ENCODE assay signal across 17 mouse cellular contexts in the genomic region with DNA sequence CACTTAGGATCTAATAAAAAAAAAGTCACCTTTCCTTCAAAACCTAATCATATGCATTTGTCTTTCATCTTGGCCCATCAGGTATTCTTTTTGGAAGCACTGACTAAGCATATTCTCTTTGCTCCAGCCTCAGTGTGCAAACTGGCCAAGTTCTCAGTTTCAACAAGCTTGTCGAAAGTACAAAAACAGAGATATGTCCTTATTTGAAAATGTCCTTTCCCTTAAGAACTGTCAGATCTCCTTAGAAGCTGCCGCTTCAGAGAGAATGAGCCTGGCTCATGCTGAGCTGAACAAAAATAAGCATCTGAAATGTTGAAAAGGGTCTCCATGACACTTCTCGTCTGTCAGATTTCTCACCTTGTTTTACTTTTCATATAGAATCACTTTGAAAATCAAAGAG. TPM values are rescaled to one million over a fixed set of nuclear protein-coding genes. Genes with fewer than 3 reads are reported as not detected.
DNase-seq lines count a peak whose midpoint lies in the region; ATAC-seq and TF ChIP-seq lines count a peak whose summit lies in the region.
"Had no signal": no experiment of that assay in that cellular context is flagged by ENCODE, and none has a peak within 500 bp of the region (broad histone marks: within the 10 kb centered on the region; RNA-seq: fewer than 3 reads in every experiment).

No protein-coding gene starts in this region.

- no peak for DNase-seq in frontal cortex, postnatal 25 days (ENCODE audit: low spot score in 2 of 2)
- peak; percentile 52 for DNase-seq in brain, adult 2 months (ENCODE audit: low read depth, low spot score)
- DNase-seq in brain, embryonic 14.5 days (ENCODE audit: low read depth) = peak; percentile 42
- DNase-seq in lung, postnatal 4 days = no peak
- DNase-seq: adrenal gland, adult 2 months; adrenal gland, postnatal 10 days; adrenal gland, postnatal 25 days; cerebellum, adult 11 months; cerebellum, adult 18-20 months; cerebellum, adult 8-10 months; cerebellum, adult 9-11 months; cerebellum, postnatal 14 days; cerebellum, postnatal 36 days; embryo, embryonic 11 days had no signal

- peak; percentile 83 for ATAC-seq in frontal cortex, adult (ENCODE audit: low TSS enrichment)
- ATAC-seq: forebrain, embryonic 16.5 days had no signal

- no peak for TF ChIP-seq CTCF in brain, embryonic 14.5 days (IDR thresholded peaks at IDR 0.05; ENCODE audit: borderline replicate concordance, extremely low read depth, insufficient read depth, insufficient read length)

- no peak for TF ChIP-seq POLR2A in brain, embryonic 14.5 days (IDR thresholded peaks at IDR 0.05; ENCODE audit: borderline replicate concordance, extremely low read depth, insufficient read depth, insufficient read length, poor library complexity, severe bottlenecking)

RNA-seq across cellular contexts. Expression of gene Gabrb2, which starts 55.0 kb away (rescaled TPM):
- polyA plus RNA-seq in brain, embryonic 14.5 days (2012; rRNA removed) = 13.0 and 19.5 TPM in 2 replicates
- polyA plus RNA-seq: adrenal gland, adult 2 months; erythroblast, embryonic 14.5 days had no signal

Comparison
In these comparisons a context has a peak if more than half of its experiments do, and no peak if none do; other contexts are left out.
1. DNase-seq: peak in brain, adult 2 months (single experiment) and brain, embryonic 14.5 days (single experiment); none in frontal cortex, postnatal 25 days (0 of 2) and lung, postnatal 4 days (0 of 2).